Mouse (Mus musculus) myocyte (in vitro differentiated cells): ENCODE measurements around the gene Sppl2b. TPM values are rescaled to one million over a fixed set of nuclear protein-coding genes. Genes with fewer than 3 reads are reported as not detected.

Source experiments
- H3K27me3 ChIP-seq: one replicate; pipeline ENCODE4 v1.6.1; 2011; ENCODE audit not compliant: control insufficient read depth, insufficient read depth, insufficient read length
- H3K36me3 ChIP-seq: one replicate; pipeline ENCODE4 v1.6.1; 2011; ENCODE audit not compliant: control insufficient read depth, insufficient read depth
- H3K4me2 ChIP-seq: one replicate; pipeline ENCODE4 v1.6.1; 2011; ENCODE audit warnings: low read depth, control low read depth
- H3K4me3 ChIP-seq: one replicate; pipeline ENCODE4 v1.5.1; 2011; ENCODE audit warnings: mild to moderate bottlenecking, control low read depth, moderate library complexity
- H3K79me2 ChIP-seq: one replicate; pipeline ENCODE4 v1.6.1; 2011; ENCODE audit not compliant: control insufficient read depth, insufficient read depth
- H3ac ChIP-seq: one replicate; pipeline ENCODE4 v1.6.1; 2011; ENCODE audit not compliant: control insufficient read depth, insufficient read length
- CEBPB ChIP-seq: IDR thresholded peaks from 2 replicates; pipeline ENCODE4 v1.6.1; 2011; ENCODE audit warnings: mild to moderate bottlenecking, moderate library complexity; ENCODE audit not compliant: poor library complexity, insufficient read depth, severe bottlenecking
- E2F4 ChIP-seq: IDR thresholded peaks from one replicate; pipeline ENCODE4 v1.6.1; 2011; ENCODE audit warnings: mild to moderate bottlenecking, control low read depth, moderate library complexity; ENCODE audit not compliant: insufficient read depth
- MAX ChIP-seq: IDR thresholded peaks from one replicate; pipeline ENCODE4 v1.6.1; 2011; ENCODE audit warnings: low read depth, mild to moderate bottlenecking, control low read depth
- MYOD1 ChIP-seq, 3 experiments: IDR thresholded peaks; one replicate each; pipeline ENCODE4 v1.6.1; 2011; ENCODE audit warnings: control low read depth in 2 of 3, low read depth in 2 of 3, mild to moderate bottlenecking in 2 of 3, moderate library complexity in 1 of 3; ENCODE audit not compliant: insufficient read length in 2 of 3, control insufficient read depth in 1 of 3
- MYOG ChIP-seq, 3 experiments: IDR thresholded peaks; one replicate each; pipeline ENCODE4 v1.6.1; 2011; ENCODE audit warnings: control low read depth in 2 of 3, low read depth in 2 of 3, mild to moderate bottlenecking in 2 of 3; ENCODE audit not compliant: insufficient read length in 2 of 3, control insufficient read depth in 1 of 3, insufficient read depth in 1 of 3
- POLR2A ChIP-seq: IDR thresholded peaks from one replicate; pipeline ENCODE4 v1.6.1; 2011; ENCODE audit warnings: low read depth, mild to moderate bottlenecking, control low read depth, moderate library complexity; ENCODE audit not compliant: insufficient read length
- POLR2AphosphoS2 ChIP-seq: IDR thresholded peaks from one replicate; pipeline ENCODE4 v1.6.1; 2011; ENCODE audit warnings: low read depth, control low read depth; ENCODE audit not compliant: insufficient read length
- REST ChIP-seq: IDR thresholded peaks from one replicate; pipeline ENCODE4 v1.6.1; 2011; ENCODE audit warnings: mild to moderate bottlenecking, control low read depth, moderate library complexity; ENCODE audit not compliant: insufficient read depth, insufficient read length
- SRF ChIP-seq: IDR thresholded peaks from one replicate; pipeline ENCODE4 v1.6.1; 2011; ENCODE audit warnings: low read depth; ENCODE audit not compliant: control insufficient read depth, insufficient read length
- TCF12 ChIP-seq: IDR thresholded peaks from one replicate; pipeline ENCODE4 v1.6.1; 2011; ENCODE audit warnings: mild to moderate bottlenecking, control low read depth; ENCODE audit not compliant: poor library complexity, insufficient read depth, severe bottlenecking
- TCF3 ChIP-seq: IDR thresholded peaks from one replicate; pipeline ENCODE4 v1.6.1; 2011; ENCODE audit warnings: low read depth, control low read depth; ENCODE audit not compliant: insufficient read length
- USF1 ChIP-seq: IDR thresholded peaks from one replicate; pipeline ENCODE4 v1.6.1; 2011; ENCODE audit warnings: low read depth, mild to moderate bottlenecking, control low read depth, moderate library complexity
- polyA plus RNA-seq: library from polyadenylated mRNA; unstranded; fragments of >200 nt; fragmentation: generic; extraction: Trizol; gene quantifications from one replicate; pipeline ENCODE4 v1.2.1, GENCODE M21; 2012; ENCODE audit warnings: missing spikeins

The Sppl2b gene
- polyA plus RNA-seq, 1 experiment, result 31.0 TPM

GRCm38 (mm10) chr10:80843087-80843930 lies 11.8 kb upstream of the Sppl2b start:
- H3K4me3 ChIP-seq, result no peak overlapping the region

GRCm38 (mm10) chr10:80843931-80844547 lies 11.0 kb upstream of the Sppl2b start, which contains the start of gene Lingo3:
Gene Lingo3, minus strand, starts transcription at chr10:80844039.
- TF ChIP-seq TCF3 (no peak), MYOG (IDR thresholded peaks at IDR 0.05; ENCODE audit: control insufficient read depth in 1 of 3, insufficient read depth in 1 of 3, insufficient read length in 2 of 3, low read depth in 2 of 3) (no peak), MAX (no peak), POLR2AphosphoS2 (no peak), E2F4 (no peak)
- no peak within 1 kb of the TSS for H3K4me2 ChIP-seq
- H3K27me3 ChIP-seq, result peaks cover 39% of the 10 kb centered on the region
- no peaks in the 10 kb centered on the region for H3K36me3 ChIP-seq
- H3K79me2 ChIP-seq, result no peaks in the 10 kb centered on the region
- no peak within 1 kb of the TSS for H3ac ChIP-seq
- H3K4me3 ChIP-seq, result no peak within 1 kb of the TSS

More at GRCm38 (mm10) chr10:80843087-80843930, 11.8 kb upstream of the Sppl2b start:
- Histone ChIP-seq H3ac (no peak overlapping the region), H3K79me2 (no peaks in the 10 kb centered on the region), H3K4me2 (no peak overlapping the region), H3K36me3 (no peaks in the 10 kb centered on the region), H3K27me3 (peaks cover 39% of the 10 kb centered on the region)
- no peak for TF ChIP-seq CEBPB
- no peak for TF ChIP-seq SRF
- TF ChIP-seq MYOD1 (IDR thresholded peaks at IDR 0.05; ENCODE audit: control insufficient read depth in 1 of 3, insufficient read length in 2 of 3, low read depth in 2 of 3), result no peak
- no peak for TF ChIP-seq MAX
- no peak for TF ChIP-seq E2F4
- TF ChIP-seq REST, result no peak
- no peak for TF ChIP-seq MYOG (IDR thresholded peaks at IDR 0.05; ENCODE audit: control insufficient read depth in 1 of 3, insufficient read depth in 1 of 3, insufficient read length in 2 of 3, low read depth in 2 of 3)
- TF ChIP-seq TCF12, result no peak
- no peak for TF ChIP-seq POLR2AphosphoS2
- no peak for TF ChIP-seq USF1
- TF ChIP-seq POLR2A, result no peak
- TF ChIP-seq TCF3, result no peak

GRCm38 (mm10) chr10:80845055-80845693 lies 9.9 kb upstream of the Sppl2b start:
- Histone ChIP-seq H3K4me2 (no peak overlapping the region), H3K27me3 (peaks cover 39% of the 10 kb centered on the region), H3K36me3 (no peaks in the 10 kb centered on the region), H3ac (no peak overlapping the region), H3K79me2 (no peaks in the 10 kb centered on the region), H3K4me3 (no peak overlapping the region)
- no peak for TF ChIP-seq TCF12
- peak in 1 of 3 experiments; percentile 7 for TF ChIP-seq MYOD1 (IDR thresholded peaks at IDR 0.05; ENCODE audit: control insufficient read depth in 1 of 3, insufficient read length in 2 of 3, low read depth in 2 of 3)
- TF ChIP-seq E2F4, result no peak
- no peak for TF ChIP-seq SRF
- no peak for TF ChIP-seq REST
- TF ChIP-seq MAX, result no peak
- no peak for TF ChIP-seq POLR2A
- TF ChIP-seq USF1, result no peak

GRCm38 (mm10) chr10:80845732-80846131 lies 9.3 kb upstream of the Sppl2b start:
- TF ChIP-seq SRF, result no peak
- no peak for TF ChIP-seq MYOG (IDR thresholded peaks at IDR 0.05; ENCODE audit: control insufficient read depth in 1 of 3, insufficient read depth in 1 of 3, insufficient read length in 2 of 3, low read depth in 2 of 3)
- no peak for TF ChIP-seq MYOD1 (IDR thresholded peaks at IDR 0.05; ENCODE audit: control insufficient read depth in 1 of 3, insufficient read length in 2 of 3, low read depth in 2 of 3)
- TF ChIP-seq POLR2A, result no peak
- TF ChIP-seq E2F4, result no peak
- Histone ChIP-seq H3K27me3 (peaks cover 39% of the 10 kb centered on the region), H3K36me3 (no peaks in the 10 kb centered on the region), H3K79me2 (no peaks in the 10 kb centered on the region), H3ac (no peak overlapping the region), H3K4me3 (no peak overlapping the region), H3K4me2 (no peak overlapping the region)

DNA sequence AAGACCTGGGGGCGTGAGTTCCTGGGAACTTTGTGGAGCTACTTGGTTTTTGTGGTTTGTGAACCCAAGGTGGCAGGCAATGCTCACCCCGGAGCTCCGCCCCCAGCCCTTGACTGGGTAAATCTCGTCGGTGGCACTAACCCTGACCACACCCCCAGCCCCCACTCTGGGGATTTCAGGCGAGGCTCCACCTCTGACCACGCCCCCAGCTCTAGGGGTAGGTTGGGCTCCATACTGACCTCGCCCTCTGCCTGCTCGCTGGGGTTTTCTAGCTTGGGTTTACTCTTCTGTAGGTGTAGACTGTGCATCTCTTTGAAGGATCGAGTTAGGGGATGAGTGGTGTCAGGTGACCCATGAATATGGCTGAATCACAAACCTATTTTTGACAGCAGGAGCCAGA lies 6.5 kb upstream of the Sppl2b start:
- no peaks in the 10 kb centered on the region for H3K36me3 ChIP-seq
- peak overlapping the region; percentile 45 for H3K4me2 ChIP-seq
- H3K4me3 ChIP-seq, result no peak overlapping the region
- H3ac ChIP-seq, result no peak overlapping the region
- TF ChIP-seq USF1 (peak; percentile 35), POLR2A (no peak)
- no peaks in the 10 kb centered on the region for H3K79me2 ChIP-seq
- H3K27me3 ChIP-seq, result peaks cover 21% of the 10 kb centered on the region
